Mouse (Mus musculus) monocyte, adult 59 days (primary cell): Measurements from ENCODE around the gene Tnfrsf21. TPM values are rescaled to one million over a fixed set of nuclear protein-coding genes. Genes with fewer than 3 reads are reported as not detected.

ENCODE experiments used
- total RNA-seq, 2 experiments: library from RNA; stranded (reverse); gene quantifications; one replicate each; pipeline ENCODE4 v1.2.4; 2023

The Tnfrsf21 gene
- total RNA-seq: 100 to 1,000 TPM; 239 to 247 TPM

DNA sequence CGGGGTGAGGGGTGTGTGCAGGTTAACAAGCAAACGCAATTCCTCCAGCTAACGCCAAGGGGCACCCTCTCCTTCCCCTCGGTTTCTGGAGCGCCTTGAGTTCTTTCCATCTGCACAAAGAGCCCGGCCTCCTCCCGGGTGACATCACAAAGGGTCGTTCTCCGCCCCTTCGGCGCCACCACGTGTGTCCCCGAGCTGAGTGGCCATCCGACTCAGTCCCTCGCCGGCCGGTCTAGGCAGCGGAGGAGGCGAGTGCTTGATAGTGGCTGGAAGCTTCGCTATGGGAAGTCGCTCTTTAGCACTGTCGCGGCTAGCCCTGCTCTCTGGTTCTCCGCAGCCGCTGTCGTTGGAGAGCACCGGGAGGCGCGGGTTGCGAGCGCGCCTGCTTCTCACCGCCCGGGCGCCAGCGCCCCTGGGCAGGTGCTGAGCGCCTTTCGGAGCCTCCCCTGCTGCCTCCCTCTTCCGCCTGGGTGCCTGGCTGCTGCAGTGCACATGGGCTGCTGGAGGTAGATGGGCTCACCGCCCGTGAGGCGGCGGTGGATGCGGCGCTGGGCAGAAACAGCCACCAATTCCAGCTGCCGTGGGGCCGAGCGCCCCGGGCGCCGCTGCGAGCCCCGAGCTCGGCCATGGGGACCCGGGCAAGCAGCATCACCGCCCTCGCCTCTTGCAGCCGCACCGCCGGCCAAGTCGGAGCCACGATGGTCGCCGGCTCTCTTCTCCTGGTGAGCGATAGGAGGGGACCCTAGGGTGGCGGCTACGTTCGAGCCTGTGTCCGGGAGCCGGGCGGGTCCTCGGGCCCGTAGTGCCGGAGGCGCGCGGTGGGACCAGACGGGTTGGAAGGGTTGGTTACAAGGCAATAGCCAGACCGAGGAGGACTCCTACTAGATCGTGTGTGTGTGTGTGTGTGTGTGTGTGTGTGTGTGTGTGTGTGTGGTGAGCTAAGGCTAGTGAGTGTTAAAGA is at the start of gene Tnfrsf21:
TSS of gene Tnfrsf21 (plus strand) at position 185 of the 961 bp plus-strand sequence.

Other genes starting within 250 kb of the Tnfrsf21 start
- gene Cd2ap, start 139.9 kb upstream of the Tnfrsf21 start, total RNA-seq: 100 to 1,000 TPM; 124 to 138 TPM